Mouse (Mus musculus): ENCODE measurements around the gene Gm9945. TPM values are rescaled to one million over a fixed set of nuclear protein-coding genes. Genes with fewer than 3 reads are reported as not detected.

The Gm9945 gene
- total RNA-seq, 2 experiments from 2014 or later: 3.3 TPM

- intact Hi-C loops (cut with DNase I): no loop called here
- DNase-seq (ENCODE audit: low spot score in 2 of 2): peak in 1 of 2 experiments; percentile 54
These were observed 7.0 kb downstream of the Gm9945 start for GRCm38 (mm10) chr11:53486822-53487594.

- no peak for DNase-seq (ENCODE audit: low spot score in 2 of 2)
- intact Hi-C loops (cut with DNase I): no loop called here
These were observed 9.0 kb downstream of the Gm9945 start for GRCm38 (mm10) chr11:53489007-53489406.

- DNase-seq (ENCODE audit: low spot score in 2 of 2): no peak
- intact Hi-C loops (cut with DNase I): no loop called here
These were observed 9.5 kb downstream of the Gm9945 start for GRCm38 (mm10) chr11:53489421-53489820.

GRCm38 (mm10) chr11:53491954-53492401 lies 12.0 kb downstream of the Gm9945 start:
- intact Hi-C loops (cut with DNase I): no loop called here
- peak in 1 of 2 experiments; percentile 52 for DNase-seq (ENCODE audit: low spot score in 2 of 2)

GRCm38 (mm10) chr11:53493243-53493955 lies 13.4 kb downstream of the Gm9945 start:
- intact Hi-C loops (cut with DNase I): no loop called here
- no peak for DNase-seq (ENCODE audit: low spot score in 2 of 2)

GRCm38 (mm10) chr11:53495417-53495816 lies 15.5 kb downstream of the Gm9945 start:
- DNase-seq (ENCODE audit: low spot score in 2 of 2): no peak
- intact Hi-C loops (cut with DNase I): no loop called here

GRCm38 (mm10) chr11:53496946-53497345 lies 17.0 kb downstream of the Gm9945 start:
- peak; percentile 52 to 92 for DNase-seq (ENCODE audit: low spot score in 2 of 2)

GRCm38 (mm10) chr11:53500569-53500968 lies 20.6 kb downstream of the Gm9945 start:
- intact Hi-C loops (cut with DNase I): no loop called here
- DNase-seq (ENCODE audit: low spot score in 2 of 2): no peak

More at GRCm38 (mm10) chr11:53496946-53497345, 17.0 kb downstream of the Gm9945 start:
- intact Hi-C loops (cut with DNase I): no loop called here

- DNase-seq (ENCODE audit: low spot score in 2 of 2): peak; percentile 54 to 85
These were observed 22.2 kb downstream of the Gm9945 start for GRCm38 (mm10) chr11:53502039-53502765.

GRCm38 (mm10) chr11:53503738-53504137 lies 23.8 kb downstream of the Gm9945 start:
- intact Hi-C loops (cut with DNase I): loop anchor here (2.0 kb wide), 1 partner anchor 17 kb away; no protein-coding TSS in a partner anchor
- DNase-seq (ENCODE audit: low spot score in 2 of 2): no peak

More at GRCm38 (mm10) chr11:53502039-53502765, 22.2 kb downstream of the Gm9945 start:
- intact Hi-C loops (cut with DNase I): loop anchor here (1.0 to 2.0 kb wide), 2 partner anchors 19 to 32 kb away; partner anchors contain the start of gene Gm9837

GRCm38 (mm10) chr11:53504376-53504775 lies 24.4 kb downstream of the Gm9945 start:
- intact Hi-C loops (cut with DNase I): no loop called here

GRCm38 (mm10) chr11:53505026-53505663 lies 25.2 kb downstream of the Gm9945 start:
- DNase-seq (ENCODE audit: low spot score in 2 of 2): no peak
- intact Hi-C loops (cut with DNase I): no loop called here

More at GRCm38 (mm10) chr11:53504376-53504775, 24.4 kb downstream of the Gm9945 start:
- no peak for DNase-seq (ENCODE audit: low spot score in 2 of 2)

GRCm38 (mm10) chr11:53507098-53507805 lies 27.3 kb downstream of the Gm9945 start:
- intact Hi-C loops (cut with DNase I): no loop called here

GRCm38 (mm10) chr11:53508152-53508551 lies 28.2 kb downstream of the Gm9945 start:
- no peak for DNase-seq (ENCODE audit: low spot score in 2 of 2)
- intact Hi-C loops (cut with DNase I): no loop called here

More at GRCm38 (mm10) chr11:53507098-53507805, 27.3 kb downstream of the Gm9945 start:
- no peak for DNase-seq (ENCODE audit: low spot score in 2 of 2)

- no peak for DNase-seq (ENCODE audit: low spot score in 2 of 2)
- intact Hi-C loops (cut with DNase I): no loop called here
These were observed 28.6 kb downstream of the Gm9945 start for GRCm38 (mm10) chr11:53508591-53508990.

- no peak for DNase-seq (ENCODE audit: low spot score in 2 of 2)
- intact Hi-C loops (cut with DNase I): no loop called here
These were observed 30.4 kb downstream of the Gm9945 start for GRCm38 (mm10) chr11:53510351-53510750.

- intact Hi-C loops (cut with DNase I): no loop called here
- no peak for DNase-seq (ENCODE audit: low spot score in 2 of 2)
These were observed 37.0 kb downstream of the Gm9945 start for GRCm38 (mm10) chr11:53516775-53517627.

- intact Hi-C loops (cut with DNase I): no loop called here
- DNase-seq (ENCODE audit: low spot score in 2 of 2): no peak
These were observed 38.8 kb downstream of the Gm9945 start for GRCm38 (mm10) chr11:53518759-53519158.
